32 mouse cellular contexts compared by ENCODE assay signal in genomic region chr4:39368159-39368558, GRCm38 (mm10).
DNase-seq lines count a peak whose midpoint lies in the region; ATAC-seq and TF ChIP-seq lines count a peak whose summit lies in the region.
"Had no signal": no experiment of that assay in that cellular context is flagged by ENCODE, and none has a peak within 500 bp of the region (broad histone marks: within the 10 kb centered on the region; RNA-seq: fewer than 3 reads in every experiment).

No protein-coding gene starts in this region.

- H3K27ac ChIP-seq in forebrain, embryonic 16.5 days (ENCODE audit: low read length), result no peak overlapping the region
- no peak overlapping the region for H3K27ac ChIP-seq in forebrain, embryonic 10.5 days
- no peak overlapping the region for H3K27ac ChIP-seq in kidney, postnatal 0 days
- H3K27ac ChIP-seq in cortical plate, adult 2 months (ENCODE audit: insufficient read depth, low read length), result no peak overlapping the region
- H3K27ac ChIP-seq: embryonic facial prominence, embryonic 12.5 days; hindbrain, embryonic 15.5 days; left cerebral cortex, adult 2 months; limb, embryonic 13.5 days; midbrain, embryonic 12.5 days; neural tube, embryonic 12.5 days had no signal

- no peaks in the 10 kb centered on the region for H3K27me3 ChIP-seq in forebrain, embryonic 16.5 days (replicated peaks; ENCODE audit: control insufficient read depth, insufficient read depth, low read length)
- H3K27me3 ChIP-seq in forebrain, embryonic 10.5 days (ENCODE audit: poor library complexity, severe bottlenecking), result no peaks in the 10 kb centered on the region
- no peaks in the 10 kb centered on the region for H3K27me3 ChIP-seq in kidney, postnatal 0 days (ENCODE audit: insufficient read depth, low read length)
- H3K27me3 ChIP-seq: embryonic facial prominence, embryonic 12.5 days; heart, embryonic 12.5 days; hindbrain, embryonic 15.5 days; limb, embryonic 13.5 days; megakaryocyte, embryonic 14.5 days; midbrain, embryonic 12.5 days; neural tube, embryonic 12.5 days; Patski had no signal

- no peak overlapping the region for H3K4me2 ChIP-seq in forebrain, embryonic 16.5 days (ENCODE audit: low read length)
- no peak overlapping the region for H3K4me2 ChIP-seq in kidney, postnatal 0 days (ENCODE audit: low read length)
- H3K4me2 ChIP-seq: embryonic facial prominence, embryonic 12.5 days; heart, embryonic 12.5 days; hindbrain, embryonic 15.5 days; limb, embryonic 13.5 days; liver, embryonic 11.5 days; midbrain, embryonic 12.5 days; neural tube, embryonic 12.5 days had no signal

- DNase-seq in forebrain, embryonic 10.5 days (ENCODE audit: extremely low spot score, low spot score), result no peak
- peak; percentile 1 for DNase-seq in kidney, postnatal 0 days (ENCODE audit: low spot score)
- no peak for DNase-seq in kidney, adult 11 months
- peak; percentile 30 for DNase-seq in brain, adult 2 months (ENCODE audit: low read depth, low spot score)
- no peak for DNase-seq in right cerebral cortex, postnatal 36 days (ENCODE audit: low spot score in 2 of 2)
- DNase-seq: adrenal gland, postnatal 14 days; cerebellum, adult 8-10 months; cerebellum, postnatal 36 days; embryo, embryonic 11 days; gastrocnemius, postnatal 25 days; heart, adult 18-20 months; heart, postnatal 10 days; kidney, adult 9 months; kidney, postnatal 14 days; lung, postnatal 4 days; right cerebral cortex, adult 18-20 months; right cerebral cortex, postnatal 4 days; thymus, adult 2 months; thymus, postnatal 36 days had no signal

- 0 out of 2 replicates have a peak, but pooled peaks have one; percentile 14 for TF ChIP-seq CTCF in kidney, postnatal 0 days (IDR thresholded peaks at IDR 0.05; ENCODE audit: low read depth)
- peak; percentile 13; the same call in 1 of the 2 replicates for TF ChIP-seq CTCF in cortical plate, adult 2 months (IDR thresholded peaks at IDR 0.05; ENCODE audit: extremely low read depth, insufficient read depth, low read length)

- no peaks in the 10 kb centered on the region for H3K36me3 ChIP-seq in forebrain, embryonic 16.5 days (ENCODE audit: control insufficient read depth, insufficient read depth)
- no peaks in the 10 kb centered on the region for H3K36me3 ChIP-seq in forebrain, embryonic 10.5 days (replicated peaks)
- no peaks in the 10 kb centered on the region for H3K36me3 ChIP-seq in kidney, postnatal 0 days (ENCODE audit: insufficient read depth, low read length)
- H3K36me3 ChIP-seq: embryonic facial prominence, embryonic 12.5 days; heart, embryonic 12.5 days; hindbrain, embryonic 15.5 days; limb, embryonic 13.5 days; midbrain, embryonic 12.5 days; neural tube, embryonic 12.5 days had no signal

- H3K9ac ChIP-seq in forebrain, embryonic 16.5 days (replicated peaks; ENCODE audit: low read depth, low read length), result no peak overlapping the region
- no peak overlapping the region for H3K9ac ChIP-seq in kidney, postnatal 0 days (ENCODE audit: low read depth, low read length)
- H3K9ac ChIP-seq: embryonic facial prominence, embryonic 12.5 days; heart, embryonic 12.5 days; hindbrain, embryonic 15.5 days; limb, embryonic 13.5 days; midbrain, embryonic 12.5 days; neural tube, embryonic 12.5 days had no signal

- H3K4me1 ChIP-seq in forebrain, embryonic 16.5 days (replicated peaks; ENCODE audit: control insufficient read depth, insufficient read depth, low read length), result no peaks in the 10 kb centered on the region
- H3K4me1 ChIP-seq in forebrain, embryonic 10.5 days, result no peaks in the 10 kb centered on the region
- no peaks in the 10 kb centered on the region for H3K4me1 ChIP-seq in kidney, postnatal 0 days (replicated peaks; ENCODE audit: insufficient read depth, low read length)
- no peaks in the 10 kb centered on the region for H3K4me1 ChIP-seq in cortical plate, adult 2 months (ENCODE audit: control insufficient read depth, insufficient read depth, low read length)
- H3K4me1 ChIP-seq: embryonic facial prominence, embryonic 12.5 days; heart, embryonic 12.5 days; hindbrain, embryonic 15.5 days; limb, embryonic 13.5 days; megakaryocyte, embryonic 14.5 days; midbrain, embryonic 12.5 days; neural tube, embryonic 12.5 days had no signal

- no peaks in the 10 kb centered on the region for H3K9me3 ChIP-seq in forebrain, embryonic 16.5 days (ENCODE audit: control insufficient read depth, low read length)
- no peaks in the 10 kb centered on the region for H3K9me3 ChIP-seq in forebrain, embryonic 10.5 days
- no peaks in the 10 kb centered on the region for H3K9me3 ChIP-seq in kidney, postnatal 0 days (replicated peaks; ENCODE audit: low read length)
- H3K9me3 ChIP-seq: embryonic facial prominence, embryonic 12.5 days; heart, embryonic 12.5 days; hindbrain, embryonic 15.5 days; limb, embryonic 13.5 days; megakaryocyte, embryonic 14.5 days; midbrain, embryonic 12.5 days; neural tube, embryonic 12.5 days had no signal

- H3K4me3 ChIP-seq in forebrain, embryonic 16.5 days (replicated peaks; ENCODE audit: low read length), result no peak overlapping the region
- H3K4me3 ChIP-seq in forebrain, embryonic 10.5 days, result no peak overlapping the region
- H3K4me3 ChIP-seq in kidney, postnatal 0 days (replicated peaks; ENCODE audit: low read depth, low read length), result no peak overlapping the region
- H3K4me3 ChIP-seq in cortical plate, adult 2 months (ENCODE audit: insufficient read depth, low read length), result no peak overlapping the region
- H3K4me3 ChIP-seq: embryonic facial prominence, embryonic 12.5 days; heart, embryonic 12.5 days; hindbrain, embryonic 15.5 days; left cerebral cortex, adult 2 months; limb, embryonic 13.5 days; megakaryocyte, embryonic 14.5 days; midbrain, embryonic 12.5 days; neural tube, embryonic 12.5 days had no signal

- peak; percentile 64; the same call in 1 of the 2 replicates for ATAC-seq in forebrain, embryonic 16.5 days
- ATAC-seq in kidney, postnatal 0 days (replicated peaks; ENCODE audit: low FRiP score, low read depth), result no peak
- ATAC-seq: lung, postnatal 0 days; Patski had no signal

- no peak for TF ChIP-seq POLR2A in cortical plate, adult 2 months (IDR thresholded peaks at IDR 0.05; ENCODE audit: extremely low read depth, insufficient read depth, low read length)

- WGBS in forebrain, embryonic 16.5 days, result 68% methylated on average over 3 of the region's 3 CpGs
- 89% methylated on average over 3 of the region's 3 CpGs for WGBS in forebrain, embryonic 10.5 days
- 72% methylated on average over 3 of the region's 3 CpGs for WGBS in kidney, postnatal 0 days

Comparison
In these comparisons a context has a peak if more than half of its experiments do, and no peak if none do; other contexts are left out.
1. DNase-seq: peak in kidney, postnatal 0 days (single experiment) and brain, adult 2 months (single experiment); none in forebrain, embryonic 10.5 days (single experiment), kidney, adult 11 months (single experiment) and right cerebral cortex, postnatal 36 days (0 of 2).